Mouse (Mus musculus) heart, adult 9 months (tissue): ENCODE data around the gene Rpl14.

Experiments used
- DNase-seq, 2 experiments: peaks; one replicate each; pipeline ENCODE4 v3.0.0; 2022; ENCODE audit warnings: low spot score in 2 of 2

Rpl14 gene

GRCm38 (mm10) chr9:120603512-120603908 is 32.3 kb downstream of the Rpl14 start:
- DNase-seq = no peak

- DNase-seq = no peak
Observed at GRCm38 (mm10) chr9:120603956-120604355, 32.7 kb downstream of the Rpl14 start.

GRCm38 (mm10) chr9:120611055-120611454 is 39.8 kb downstream of the Rpl14 start:
- DNase-seq = no peak

- DNase-seq = no peak
Observed at GRCm38 (mm10) chr9:120614059-120614458, 42.8 kb downstream of the Rpl14 start.

GRCm38 (mm10) chr9:120618101-120618500 is 46.9 kb downstream of the Rpl14 start:
- no peak for DNase-seq

- no peak for DNase-seq
Observed at GRCm38 (mm10) chr9:120619347-120619708, 48.1 kb downstream of the Rpl14 start.

- DNase-seq = no peak
Observed at GRCm38 (mm10) chr9:120619709-120620408, 48.6 kb downstream of the Rpl14 start.

GRCm38 (mm10) chr9:120620409-120620745 is 49.1 kb downstream of the Rpl14 start:
- no peak for DNase-seq
